Mouse (Mus musculus): ENCODE data around the gene Erbb4.

Erbb4 gene

GRCm38 (mm10) chr1:69024858-69025257, 83.0 kb downstream of the Erbb4 start:
- DNase-seq (ENCODE audit: low spot score) = no peak

GRCm38 (mm10) chr1:69023157-69023925, 84.5 kb downstream of the Erbb4 start:
- no peak for DNase-seq (ENCODE audit: low spot score)

GRCm38 (mm10) chr1:69009800-69010505, 97.9 kb downstream of the Erbb4 start:
- DNase-seq (ENCODE audit: low spot score) = no peak

DNA sequence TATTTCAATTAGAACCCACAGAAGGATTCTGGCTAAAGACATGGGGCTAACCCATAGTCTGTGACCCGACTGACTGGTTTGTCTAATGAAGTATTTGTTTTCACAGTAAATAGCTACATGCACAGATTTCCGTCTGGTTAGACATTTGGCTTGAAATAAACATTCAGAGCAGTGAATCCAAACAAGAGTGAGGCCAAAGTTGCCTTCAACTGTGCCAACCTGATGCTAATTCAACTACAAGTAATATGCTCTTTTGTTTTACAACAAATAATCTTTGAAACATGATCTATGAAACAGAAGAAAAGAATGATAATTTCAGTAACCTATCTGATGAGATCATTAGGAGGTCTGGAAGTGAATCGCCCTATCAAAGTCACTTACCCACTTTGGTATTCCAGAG, 106.5 kb downstream of the Erbb4 start:
- no peak for DNase-seq (ENCODE audit: low spot score)

GRCm38 (mm10) chr1:68979251-68979650, 128.6 kb downstream of the Erbb4 start:
- DNase-seq (ENCODE audit: low spot score) = no peak

- DNase-seq (ENCODE audit: low spot score) = no peak
Measured at GRCm38 (mm10) chr1:68978571-68978970, 129.3 kb downstream of the Erbb4 start.

- DNase-seq (ENCODE audit: low spot score) = no peak
Measured at GRCm38 (mm10) chr1:68973355-68974127, 134.3 kb downstream of the Erbb4 start.

DNA sequence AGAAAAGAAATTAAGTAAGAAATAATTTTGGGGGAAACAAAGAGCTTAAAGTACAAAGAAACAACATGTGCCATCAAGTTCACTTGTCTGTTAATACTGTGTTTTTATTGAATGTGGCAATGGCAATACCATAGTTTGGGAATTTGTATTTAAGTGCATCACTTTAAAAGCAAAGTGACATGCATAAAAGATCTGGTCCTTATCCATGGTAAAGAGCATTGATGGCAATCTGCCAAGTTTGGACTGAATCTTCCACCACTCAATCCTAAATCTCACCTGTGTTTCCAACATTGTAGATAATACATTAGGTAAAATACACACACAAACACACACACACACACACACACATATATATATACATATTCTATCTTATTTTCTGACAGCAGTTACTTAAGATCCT, 143.7 kb downstream of the Erbb4 start:
- DNase-seq (ENCODE audit: low spot score) = no peak

GRCm38 (mm10) chr1:68961365-68962116, 146.3 kb downstream of the Erbb4 start:
- DNase-seq (ENCODE audit: low spot score) = no peak

DNA sequence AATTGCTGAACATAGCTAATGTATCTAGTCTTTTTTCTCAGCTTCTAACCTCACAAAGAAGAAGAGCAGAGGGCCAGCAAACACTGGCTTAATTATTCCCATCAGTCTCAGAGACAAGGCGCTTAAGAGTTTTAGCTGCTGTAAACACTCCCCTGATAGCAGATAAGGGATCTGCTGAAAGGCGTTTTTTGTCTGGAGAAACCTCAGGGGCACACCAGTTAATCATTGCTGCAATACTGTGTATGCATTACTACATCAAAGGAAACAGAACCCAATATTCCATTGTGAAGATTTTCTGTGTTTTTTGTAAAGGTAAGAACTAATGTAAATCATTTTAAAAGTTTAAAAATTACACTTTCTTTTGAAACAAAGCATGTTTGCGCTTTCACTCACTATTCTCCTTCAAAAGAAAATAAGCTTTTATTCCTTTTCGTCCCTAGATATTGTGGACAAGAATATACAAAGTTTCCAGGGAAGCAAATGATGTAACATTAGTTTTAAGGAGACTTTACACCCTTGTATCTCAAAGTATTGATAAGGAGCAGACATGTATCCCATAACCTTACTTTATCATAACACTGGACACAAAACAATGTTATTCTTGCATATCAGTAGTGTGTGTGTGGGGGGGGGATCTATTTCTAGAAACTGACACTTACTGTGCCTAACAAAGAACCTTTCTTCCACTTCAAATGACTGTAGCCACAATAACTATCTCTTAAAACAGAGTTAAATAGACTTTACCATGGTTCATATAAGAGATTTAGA, 150.9 kb downstream of the Erbb4 start:
- no peak for DNase-seq (ENCODE audit: low spot score)

- DNase-seq (ENCODE audit: low spot score) = no peak
Measured at GRCm38 (mm10) chr1:68955482-68955881, 152.4 kb downstream of the Erbb4 start.

DNA sequence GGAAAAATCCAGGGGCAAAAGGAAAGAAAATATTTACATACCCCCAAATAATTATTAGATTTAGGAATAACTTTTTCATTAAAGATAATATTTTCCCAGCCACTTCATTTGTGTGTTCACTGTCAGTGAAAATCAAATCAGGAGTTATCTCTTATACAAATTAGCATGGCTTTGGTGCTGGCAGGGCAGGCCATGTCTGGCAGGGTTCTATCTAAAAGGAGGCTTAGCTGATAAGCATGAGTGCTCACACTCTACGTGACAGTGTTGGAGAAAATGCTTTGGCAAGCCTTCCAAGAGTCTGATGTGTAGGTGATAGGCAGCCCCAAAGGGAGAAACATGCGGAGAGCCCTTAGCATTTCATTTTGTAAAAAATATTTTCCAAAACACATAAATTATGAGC, 164.7 kb downstream of the Erbb4 start:
- no peak for DNase-seq (ENCODE audit: low spot score)

DNA sequence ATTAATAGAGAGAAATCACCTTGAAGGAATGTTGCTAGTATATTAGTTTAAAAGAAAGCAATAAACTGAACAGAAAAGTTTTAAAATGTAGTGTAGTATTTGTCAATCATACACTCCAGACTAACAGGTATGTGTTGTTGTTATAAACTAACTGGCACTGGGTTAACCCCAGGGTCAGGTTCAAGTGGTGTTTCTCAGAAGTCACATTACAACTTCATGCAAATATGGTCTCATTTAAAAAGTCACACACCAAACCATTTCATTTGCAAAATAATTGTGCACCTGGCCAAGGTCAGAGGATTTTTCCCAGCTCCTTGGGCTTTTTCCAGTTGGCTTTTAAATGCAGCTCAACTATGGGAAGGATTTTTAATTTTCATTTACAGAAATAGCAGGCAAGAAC, 173.1 kb downstream of the Erbb4 start:
- DNase-seq (ENCODE audit: low spot score) = no peak

- no peak for DNase-seq (ENCODE audit: low spot score)
Measured at GRCm38 (mm10) chr1:68933330-68934065, 174.4 kb downstream of the Erbb4 start.

DNA sequence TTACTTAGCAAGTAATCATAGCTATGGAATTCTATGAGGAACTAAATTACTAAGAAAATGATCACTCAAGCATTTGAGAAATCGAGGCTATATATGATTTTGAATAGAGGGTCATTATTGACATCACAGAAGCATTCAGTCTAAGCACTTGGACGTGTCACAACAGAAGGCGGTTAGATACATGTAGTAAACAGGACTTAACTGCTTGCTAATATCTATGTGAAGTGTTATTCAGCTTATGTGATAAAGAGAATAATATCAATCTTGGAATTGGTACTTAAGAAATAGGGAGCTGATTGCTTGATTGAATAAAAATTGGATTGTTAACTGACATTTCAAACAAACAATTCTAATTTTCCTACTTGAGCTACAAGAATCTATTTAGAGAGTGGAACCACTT, 190.0 kb downstream of the Erbb4 start:
- no peak for DNase-seq (ENCODE audit: low spot score)

DNA sequence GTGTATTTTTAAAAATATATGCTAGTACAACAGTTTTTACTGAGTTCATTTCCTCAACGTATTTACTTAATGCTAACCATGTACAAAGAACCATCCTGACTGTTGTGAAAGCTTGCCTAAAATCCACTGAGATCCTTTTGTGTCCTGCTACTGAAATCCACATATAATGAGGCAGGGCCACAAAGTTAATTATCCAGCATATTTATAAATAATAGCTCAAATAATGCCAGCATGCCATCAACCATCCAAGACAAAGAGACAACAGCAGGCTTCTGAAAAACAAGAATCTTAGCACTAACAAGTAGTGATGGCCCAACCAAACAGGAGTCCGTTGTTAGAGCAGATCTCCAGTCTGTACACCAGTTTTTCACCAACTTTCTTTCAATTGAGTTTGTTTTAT, 215.8 kb downstream of the Erbb4 start:
- DNase-seq (ENCODE audit: low spot score) = no peak

DNA sequence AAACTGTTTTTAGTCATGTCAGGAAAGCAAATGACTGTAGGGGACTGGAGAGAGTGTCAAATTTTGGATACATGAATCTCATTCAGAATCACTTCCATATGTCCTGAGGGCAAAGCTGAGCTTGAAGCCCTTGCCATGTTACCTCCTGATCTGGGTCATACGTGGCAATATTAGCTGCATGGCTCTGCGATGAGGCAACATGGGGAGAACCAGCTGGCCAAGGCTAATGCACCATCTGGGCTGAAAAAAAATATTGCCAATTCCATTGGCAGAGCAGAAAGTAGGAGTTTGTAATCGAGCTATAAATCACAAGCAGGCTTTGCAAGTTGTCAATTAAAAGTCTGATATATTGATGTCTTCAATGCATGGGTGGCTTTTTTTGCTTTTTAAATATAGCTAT, 221.0 kb downstream of the Erbb4 start:
- no peak for DNase-seq (ENCODE audit: low spot score)

DNA sequence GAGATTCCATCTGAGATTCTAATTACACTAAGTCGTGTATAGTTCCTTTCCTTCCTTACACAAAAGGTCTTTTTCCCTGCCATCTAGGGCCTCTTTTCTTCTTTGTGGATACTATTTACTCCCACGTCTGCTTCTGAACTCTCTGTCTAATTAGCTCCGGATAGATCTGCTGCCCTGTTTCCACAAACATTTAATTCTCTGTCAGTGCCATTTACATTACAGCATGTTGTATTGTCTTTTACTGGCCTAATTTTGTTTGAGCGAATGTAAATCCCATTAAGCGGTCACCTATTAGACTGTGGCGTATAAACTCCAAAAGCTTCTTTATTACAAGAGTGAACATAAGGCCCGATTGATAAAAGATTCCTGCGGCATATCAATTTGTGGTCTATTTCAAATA, 232.9 kb downstream of the Erbb4 start:
- DNase-seq (ENCODE audit: low spot score) = no peak

- no peak for DNase-seq (ENCODE audit: low spot score)
Measured at GRCm38 (mm10) chr1:68873635-68874020, 234.2 kb downstream of the Erbb4 start.

GRCm38 (mm10) chr1:68872976-68873634, 234.8 kb downstream of the Erbb4 start:
- no peak for DNase-seq (ENCODE audit: low spot score)

Data from urinary bladder, postnatal 10 days (tissue).